Mouse (Mus musculus): Measurements from ENCODE around the gene 3110082I17Rik.

- TF ChIP-seq CTCF (IDR thresholded peaks at IDR 0.05; ENCODE audit: low read depth), result no peak
- no peak for TF ChIP-seq EP300 (IDR thresholded peaks at IDR 0.05; ENCODE audit: low read depth)
Observed at GRCm38 (mm10) chr5:139379771-139380384, 80.4 kb downstream of the 3110082I17Rik start.

All from liver, embryonic 14.5 days (tissue).